Mouse (Mus musculus): Measurements from ENCODE around the gene Smco3. TPM values are rescaled to one million over a fixed set of nuclear protein-coding genes. Genes with fewer than 3 reads are reported as not detected.

The Smco3 gene
- polyA plus RNA-seq, 1 experiment: 0.05 TPM

GRCm38 (mm10) chr6:136827881-136828561 lies 7.2 kb downstream of the Smco3 start, which contains the start of gene Wbp11:
Gene Wbp11, minus strand, starts transcription at chr6:136828233.
- WGBS: 1% methylated on average over 45 of the region's 45 CpGs
- peak; percentile 78; the same call in 1 of the 2 replicates for TF ChIP-seq POLR2A (IDR thresholded peaks at IDR 0.05; ENCODE audit: borderline replicate concordance, extremely low read depth, low read depth, low read length)
- TF ChIP-seq CTCF (IDR thresholded peaks at IDR 0.05; ENCODE audit: insufficient read depth, low read length): peak; percentile 25; the same call in 1 of the 2 replicates
- Histone ChIP-seq H3K4me1 (ENCODE audit: control insufficient read depth, insufficient read depth, low read length) (peaks cover 3% of the 10 kb centered on the region), H3K4me3 (replicated peaks; ENCODE audit: extremely low read depth, low read depth, low read length) (peak within 1 kb of the TSS; percentile 85)
- peak; percentile 94 for DNase-seq

GRCm38 (mm10) chr6:136827516-136827880 lies 7.8 kb downstream of the Smco3 start, which contains the start of gene BC049715:
Gene BC049715, plus strand, starts transcription at chr6:136827626.
- no peak for TF ChIP-seq CTCF (IDR thresholded peaks at IDR 0.05; ENCODE audit: insufficient read depth, low read length)
- TF ChIP-seq POLR2A (IDR thresholded peaks at IDR 0.05; ENCODE audit: borderline replicate concordance, extremely low read depth, low read depth, low read length): no peak
- WGBS: under 1% methylated on average over 34 of the region's 34 CpGs
- H3K4me1 ChIP-seq (ENCODE audit: control insufficient read depth, insufficient read depth, low read length): peaks cover 3% of the 10 kb centered on the region
- H3K4me3 ChIP-seq (replicated peaks; ENCODE audit: extremely low read depth, low read depth, low read length): peak within 1 kb of the TSS; percentile 85
- no peak for DNase-seq

- H3K4me1 ChIP-seq (ENCODE audit: control insufficient read depth, insufficient read depth, low read length): peaks cover 3% of the 10 kb centered on the region
- WGBS: 8% methylated on average over 7 of the region's 7 CpGs
- no peak for DNase-seq
- TF ChIP-seq POLR2A (IDR thresholded peaks at IDR 0.05; ENCODE audit: borderline replicate concordance, extremely low read depth, low read depth, low read length): no peak
- TF ChIP-seq CTCF (IDR thresholded peaks at IDR 0.05; ENCODE audit: insufficient read depth, low read length): no peak
- H3K4me3 ChIP-seq (replicated peaks; ENCODE audit: extremely low read depth, low read depth, low read length): peak overlapping the region; percentile 85
These were observed 8.1 kb downstream of the Smco3 start for GRCm38 (mm10) chr6:136827116-136827515.

GRCm38 (mm10) chr6:136824987-136825386 lies 10.3 kb downstream of the Smco3 start:
- Histone ChIP-seq H3K4me1 (ENCODE audit: control insufficient read depth, insufficient read depth, low read length) (peaks cover 3% of the 10 kb centered on the region), H3K4me3 (replicated peaks; ENCODE audit: extremely low read depth, low read depth, low read length) (no peak overlapping the region)
- 87% methylated on average over 8 of the region's 8 CpGs for WGBS
- DNase-seq: no peak
- TF ChIP-seq CTCF (IDR thresholded peaks at IDR 0.05; ENCODE audit: insufficient read depth, low read length): no peak
- TF ChIP-seq POLR2A (IDR thresholded peaks at IDR 0.05; ENCODE audit: borderline replicate concordance, extremely low read depth, low read depth, low read length): no peak

GRCm38 (mm10) chr6:136821086-136821485 lies 14.2 kb downstream of the Smco3 start:
- no peak for TF ChIP-seq CTCF (IDR thresholded peaks at IDR 0.05; ENCODE audit: insufficient read depth, low read length)
- no peak for TF ChIP-seq POLR2A (IDR thresholded peaks at IDR 0.05; ENCODE audit: borderline replicate concordance, extremely low read depth, low read depth, low read length)
- WGBS: 90% methylated on average over 18 of the region's 18 CpGs
- DNase-seq: no peak
- Histone ChIP-seq H3K4me3 (replicated peaks; ENCODE audit: extremely low read depth, low read depth, low read length) (no peak overlapping the region), H3K4me1 (ENCODE audit: control insufficient read depth, insufficient read depth, low read length) (no peaks in the 10 kb centered on the region)

GRCm38 (mm10) chr6:136820381-136820780 lies 14.9 kb downstream of the Smco3 start:
- Histone ChIP-seq H3K4me3 (replicated peaks; ENCODE audit: extremely low read depth, low read depth, low read length) (no peak overlapping the region), H3K4me1 (ENCODE audit: control insufficient read depth, insufficient read depth, low read length) (no peaks in the 10 kb centered on the region)
- TF ChIP-seq CTCF (IDR thresholded peaks at IDR 0.05; ENCODE audit: insufficient read depth, low read length): no peak
- TF ChIP-seq POLR2A (IDR thresholded peaks at IDR 0.05; ENCODE audit: borderline replicate concordance, extremely low read depth, low read depth, low read length): no peak
- 91% methylated on average over 21 of the region's 21 CpGs for whole genome bisulfite sequencing
- no peak for DNase-seq

- TF ChIP-seq POLR2A (IDR thresholded peaks at IDR 0.05; ENCODE audit: borderline replicate concordance, extremely low read depth, low read depth, low read length) (no peak), CTCF (IDR thresholded peaks at IDR 0.05; ENCODE audit: insufficient read depth, low read length) (no peak)
- WGBS: 95% methylated on average over 3 of the region's 3 CpGs
- Histone ChIP-seq H3K4me1 (ENCODE audit: control insufficient read depth, insufficient read depth, low read length) (no peaks in the 10 kb centered on the region; the same call in 1 of the 2 replicates), H3K4me3 (replicated peaks; ENCODE audit: extremely low read depth, low read depth, low read length) (no peak overlapping the region)
- no peak for DNase-seq
These were observed 17.7 kb downstream of the Smco3 start for GRCm38 (mm10) chr6:136817549-136817948.

- no peak for DNase-seq
- Histone ChIP-seq H3K4me3 (replicated peaks; ENCODE audit: extremely low read depth, low read depth, low read length) (no peak overlapping the region), H3K4me1 (ENCODE audit: control insufficient read depth, insufficient read depth, low read length) (no peaks in the 10 kb centered on the region; the same call in 1 of the 2 replicates)
- WGBS: 93% methylated on average over 21 of the region's 21 CpGs
- TF ChIP-seq CTCF (IDR thresholded peaks at IDR 0.05; ENCODE audit: insufficient read depth, low read length): no peak
- no peak for TF ChIP-seq POLR2A (IDR thresholded peaks at IDR 0.05; ENCODE audit: borderline replicate concordance, extremely low read depth, low read depth, low read length)
These were observed 18.4 kb downstream of the Smco3 start for GRCm38 (mm10) chr6:136816826-136817225.

DNA sequence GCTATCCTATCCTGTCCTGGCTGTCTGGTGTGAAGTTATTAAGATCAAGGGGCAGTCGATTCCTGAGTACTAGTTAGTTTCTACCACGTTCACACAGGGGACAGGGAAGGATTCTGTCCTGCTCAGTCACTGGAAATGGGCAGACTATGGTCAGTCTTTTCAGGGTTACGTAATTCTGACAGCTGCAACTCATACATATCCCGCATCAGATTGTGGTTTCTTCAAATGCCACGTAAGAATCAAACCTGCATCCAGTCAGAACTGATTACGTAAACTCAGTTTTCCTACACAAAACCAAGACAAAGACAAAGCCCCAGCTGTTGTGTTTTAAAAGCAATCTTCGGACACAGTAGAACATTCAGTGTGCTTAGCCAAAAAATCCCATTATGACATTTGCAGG lies 19.9 kb downstream of the Smco3 start:
- DNase-seq: no peak
- Histone ChIP-seq H3K4me1 (ENCODE audit: control insufficient read depth, insufficient read depth, low read length) (no peaks in the 10 kb centered on the region; the same call in 1 of the 2 replicates), H3K4me3 (replicated peaks; ENCODE audit: extremely low read depth, low read depth, low read length) (no peak overlapping the region)
- WGBS: 81% methylated on average over 7 of the region's 7 CpGs
- TF ChIP-seq CTCF (IDR thresholded peaks at IDR 0.05; ENCODE audit: insufficient read depth, low read length): no peak
- no peak for TF ChIP-seq POLR2A (IDR thresholded peaks at IDR 0.05; ENCODE audit: borderline replicate concordance, extremely low read depth, low read depth, low read length)

DNA sequence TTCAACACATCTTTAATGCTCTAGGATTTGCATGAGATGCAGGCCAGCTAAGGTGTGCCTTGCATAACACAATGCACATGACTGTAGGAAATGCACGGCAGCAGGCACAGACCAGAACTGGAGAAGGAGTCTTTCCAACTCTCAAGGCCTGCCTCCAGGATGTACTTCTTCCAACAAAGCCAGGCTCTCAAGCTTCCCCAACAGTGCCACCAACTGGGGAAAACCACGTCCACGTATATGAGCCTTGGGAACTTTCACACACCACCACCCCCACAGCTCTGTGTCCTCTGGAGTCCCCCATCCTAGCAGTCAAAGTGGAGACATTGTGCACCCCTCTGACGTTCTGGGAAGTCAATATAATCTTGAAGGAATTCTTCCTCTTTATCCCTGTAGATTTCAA lies 22.1 kb downstream of the Smco3 start:
- TF ChIP-seq CTCF (IDR thresholded peaks at IDR 0.05; ENCODE audit: insufficient read depth, low read length) (peak; percentile 43), POLR2A (IDR thresholded peaks at IDR 0.05; ENCODE audit: borderline replicate concordance, extremely low read depth, low read depth, low read length) (no peak)
- Histone ChIP-seq H3K4me3 (replicated peaks; ENCODE audit: extremely low read depth, low read depth, low read length) (no peak overlapping the region), H3K4me1 (ENCODE audit: control insufficient read depth, insufficient read depth, low read length) (peaks cover 5% of the 10 kb centered on the region; the same call in 1 of the 2 replicates)
- 25% methylated on average over 4 of the region's 4 CpGs for WGBS
- no peak for DNase-seq

All from lung, adult 2 months (tissue).